Mouse (Mus musculus): ENCODE results near the gene Srprb.

Gene Srprb

GRCm38 (mm10) chr9:103146257-103146656 lies 55.7 kb downstream of the Srprb start:
- no peak for DNase-seq (ENCODE audit: low spot score)

GRCm38 (mm10) chr9:103145351-103145750 lies 56.6 kb downstream of the Srprb start:
- no peak for DNase-seq (ENCODE audit: low spot score)

DNA sequence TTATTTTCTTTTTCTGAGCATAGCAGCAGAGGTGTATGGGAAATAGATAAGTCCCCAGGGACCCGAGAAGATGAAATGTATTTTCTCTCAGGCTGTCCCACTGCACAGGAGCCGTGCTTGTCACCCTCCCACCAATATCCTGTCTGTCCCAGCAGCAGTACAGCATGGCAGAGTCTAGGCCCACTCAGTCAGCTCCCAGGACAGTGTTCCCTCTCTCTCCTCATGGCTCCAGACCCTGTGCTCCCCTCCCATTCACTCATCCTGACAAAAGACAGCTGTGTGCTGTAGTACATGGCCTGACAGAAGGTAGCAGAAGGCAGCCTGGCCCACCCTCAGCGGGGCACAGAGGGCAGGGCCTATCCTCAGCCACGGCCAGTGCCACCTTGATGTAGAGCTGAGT lies 58.1 kb downstream of the Srprb start:
- no peak for DNase-seq (ENCODE audit: low spot score)

DNA sequence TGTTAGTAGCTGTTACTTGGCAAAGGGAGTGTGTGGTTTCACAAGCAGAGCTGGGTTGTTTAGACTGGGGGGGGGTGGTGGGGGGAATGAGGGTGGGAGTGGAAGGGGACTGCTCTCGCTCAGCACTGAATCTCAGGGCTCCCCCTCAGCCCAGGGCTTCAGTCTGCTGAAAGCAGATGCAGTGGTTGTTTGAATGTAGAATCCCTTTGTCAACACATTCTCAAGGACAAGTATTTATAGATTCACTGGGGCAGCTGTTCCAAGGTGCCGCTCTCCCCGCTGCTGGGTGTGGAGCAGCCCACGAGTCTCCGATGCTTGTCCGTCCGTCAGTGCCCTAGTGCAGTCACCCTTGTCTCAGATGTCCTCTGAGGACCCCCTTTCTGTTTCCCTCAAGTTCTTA lies 60.7 kb downstream of the Srprb start:
- DNase-seq (ENCODE audit: low spot score) = no peak

GRCm38 (mm10) chr9:103140384-103140783 lies 61.6 kb downstream of the Srprb start:
- no peak for DNase-seq (ENCODE audit: low spot score)

DNA sequence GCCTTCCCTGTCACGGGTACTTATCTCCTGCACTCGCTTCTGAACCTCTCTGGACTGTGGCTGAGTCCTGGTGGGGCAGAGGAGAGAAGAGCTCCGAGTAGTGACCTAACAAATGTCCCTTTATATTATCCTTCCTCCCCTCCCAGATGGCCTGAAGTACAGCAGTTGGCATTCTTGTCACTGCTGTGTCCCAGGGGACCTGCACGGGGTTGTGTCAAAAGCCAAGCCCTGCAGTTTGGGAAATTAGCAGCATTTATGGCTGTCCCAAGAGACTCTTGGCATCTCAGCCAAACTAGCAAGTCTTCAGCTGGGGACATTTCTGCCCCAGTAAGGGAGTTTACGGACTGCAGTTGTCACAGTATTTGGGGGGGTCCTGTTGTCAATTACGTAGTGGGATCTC lies 62.5 kb downstream of the Srprb start:
- DNase-seq (ENCODE audit: low spot score) = no peak
